Mouse (Mus musculus) heart, adult 11 months (tissue): Measurements from ENCODE around the gene Krtcap3.

Experiments
- DNase-seq: peaks from one replicate; pipeline ENCODE4 v3.0.0; 2022

Krtcap3 gene

DNA sequence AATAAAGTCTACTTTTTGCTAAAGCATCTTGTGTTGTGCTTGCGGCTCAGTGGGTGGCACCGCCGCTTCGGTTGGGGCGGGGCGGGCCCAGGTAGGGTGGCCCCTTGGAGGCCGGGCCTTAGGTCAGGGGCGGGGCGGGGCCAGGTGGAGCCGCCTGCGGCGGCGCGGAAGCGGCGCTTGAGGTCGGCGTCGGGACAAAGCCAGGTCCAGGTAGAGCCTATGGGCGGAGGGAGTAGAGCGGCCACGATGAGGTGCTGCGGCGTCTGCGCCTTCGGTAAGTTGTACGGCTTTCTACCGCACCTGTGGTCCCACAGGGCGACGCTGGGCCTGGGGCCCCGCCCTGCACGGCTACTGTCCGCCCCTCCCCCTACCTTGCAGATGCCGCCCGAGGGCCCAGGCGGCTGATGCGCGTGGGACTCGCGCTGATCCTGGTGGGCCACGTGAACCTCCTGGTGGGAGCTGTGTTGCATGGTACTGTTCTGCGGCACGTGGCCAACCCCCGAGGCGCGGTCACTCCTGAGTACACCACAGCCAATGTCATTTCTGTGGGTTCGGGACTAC lies at the start of gene Krtcap3:
Gene Krtcap3 (plus strand): TSS at position 151 of the 561 bp plus-strand sequence.
- DNase-seq = peak; percentile 94

DNA sequence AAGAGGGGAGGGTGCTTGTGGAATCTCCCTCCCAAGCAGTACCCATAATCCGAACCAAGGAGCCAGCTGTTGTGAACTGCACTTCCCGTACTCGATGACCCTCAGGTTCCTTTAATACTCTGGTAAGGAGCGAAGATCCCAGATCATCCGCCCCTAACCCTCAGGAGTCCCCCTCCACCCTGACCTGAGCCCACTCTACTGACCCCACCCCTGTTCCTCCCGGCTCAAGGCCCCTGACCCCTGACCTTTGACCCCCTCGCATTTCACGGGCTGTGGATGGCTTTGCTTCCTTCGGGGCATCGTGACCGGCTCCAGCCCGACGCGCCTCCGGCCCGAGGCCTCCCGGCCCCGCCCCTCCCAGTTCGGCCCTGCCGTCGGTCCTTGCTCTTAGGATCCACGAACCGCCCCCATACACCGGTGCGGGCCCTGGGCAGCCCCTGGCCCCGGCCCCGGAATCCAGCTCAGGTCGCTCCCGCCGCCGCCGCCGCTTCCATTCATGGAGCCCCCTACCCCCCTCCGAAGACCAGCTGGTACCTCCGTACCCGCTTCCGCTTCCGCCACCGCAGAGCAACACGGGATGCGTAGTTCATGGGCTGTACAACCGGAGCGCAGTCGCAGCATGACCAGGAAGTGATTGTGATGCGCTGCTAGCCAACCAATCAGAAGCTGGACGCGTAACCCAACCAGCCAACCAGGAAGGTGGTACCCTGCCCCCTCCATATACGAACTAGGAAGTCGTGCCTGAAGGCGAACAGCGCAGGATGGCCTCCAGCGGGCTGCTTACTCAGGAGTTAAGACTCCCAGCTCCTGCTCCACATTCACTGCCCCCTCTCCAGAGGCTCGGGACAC lies 49.5 kb upstream of the Krtcap3 start, which contains the start of gene Zfp513:
Gene Zfp513 (minus strand): TSS at position 562 of the 849 bp plus-strand sequence.
- peak; percentile 100 for DNase-seq

DNA sequence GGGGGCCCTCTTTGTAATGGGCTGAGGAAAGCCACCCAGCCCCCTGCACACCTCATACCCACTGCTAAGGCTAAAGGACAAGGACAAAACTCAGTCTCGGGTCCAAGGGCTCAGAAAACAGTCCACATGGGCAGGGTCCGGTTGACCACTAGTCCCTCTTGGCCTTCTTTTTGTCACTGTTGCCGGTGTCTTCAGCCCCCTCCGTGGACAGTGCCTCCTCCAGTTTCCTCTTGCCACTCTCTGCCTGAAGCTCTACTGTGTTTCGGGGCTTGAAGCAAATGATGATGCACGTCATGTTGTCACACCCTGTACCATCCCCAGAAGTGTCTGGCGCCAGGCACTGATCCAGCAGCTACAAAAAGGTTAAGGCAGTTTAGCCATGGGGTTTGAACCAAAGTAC lies 48.6 kb upstream of the Krtcap3 start:
- peak; percentile 92 for DNase-seq

DNA sequence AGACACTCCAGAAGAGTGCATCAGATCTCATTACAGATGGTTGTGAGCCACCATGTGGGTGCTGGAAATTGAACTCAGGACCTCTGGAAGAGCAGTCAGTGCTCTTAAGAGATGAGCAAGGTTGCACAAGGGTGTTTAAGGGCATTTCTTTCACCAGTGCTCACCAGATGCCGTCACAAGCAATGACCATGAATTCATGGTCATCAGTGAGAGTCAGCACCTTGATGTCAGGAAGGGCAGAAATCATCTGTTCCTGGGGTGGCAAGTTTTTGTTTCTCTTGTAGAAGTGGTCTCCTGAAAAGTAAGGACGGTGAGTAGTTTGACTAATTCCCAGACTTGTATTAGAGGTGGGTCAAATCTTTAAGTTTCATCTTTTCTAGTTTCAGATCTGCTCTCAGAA lies 47.6 kb upstream of the Krtcap3 start:
- peak; percentile 88 for DNase-seq

DNA sequence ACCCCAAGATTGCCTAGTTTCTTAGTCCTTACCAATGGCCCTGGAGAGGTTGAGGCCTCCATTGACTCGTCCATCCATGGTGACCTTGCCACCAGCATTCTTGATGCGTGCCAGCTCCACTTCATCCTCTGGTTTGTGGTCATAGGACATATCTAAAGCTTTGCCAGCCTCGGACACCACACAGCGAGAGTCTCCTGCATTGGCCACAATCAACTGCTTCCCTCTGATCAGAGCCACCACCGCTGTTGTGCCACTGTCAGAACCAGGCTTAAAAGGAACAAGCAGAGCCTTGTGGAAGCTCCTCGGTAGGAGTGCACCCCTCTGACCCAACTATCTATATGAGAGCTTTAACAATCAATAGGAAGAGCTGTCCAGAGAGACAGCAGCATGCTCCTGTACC lies 47.1 kb upstream of the Krtcap3 start:
- DNase-seq = peak; percentile 91

DNA sequence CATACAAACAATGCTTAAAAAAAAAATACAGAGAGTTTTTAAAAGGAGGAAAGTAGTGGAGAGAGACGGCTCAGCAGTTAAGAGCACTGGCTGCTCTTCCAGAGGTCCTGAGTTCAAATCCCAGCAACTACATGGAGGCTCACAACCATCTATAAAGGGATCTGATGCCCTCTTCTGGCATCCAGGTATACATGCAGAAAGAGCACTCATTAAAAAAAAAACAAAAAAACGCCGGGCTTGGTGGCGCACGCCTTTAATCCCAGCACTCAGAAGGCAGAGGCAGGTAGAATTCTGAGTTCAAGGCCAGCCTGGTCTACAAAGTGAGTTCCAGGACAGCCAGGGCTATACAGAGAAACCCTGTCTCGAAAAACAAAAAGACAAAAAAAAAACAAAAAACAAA lies 34.9 kb upstream of the Krtcap3 start:
- peak; percentile 46 for DNase-seq

DNA sequence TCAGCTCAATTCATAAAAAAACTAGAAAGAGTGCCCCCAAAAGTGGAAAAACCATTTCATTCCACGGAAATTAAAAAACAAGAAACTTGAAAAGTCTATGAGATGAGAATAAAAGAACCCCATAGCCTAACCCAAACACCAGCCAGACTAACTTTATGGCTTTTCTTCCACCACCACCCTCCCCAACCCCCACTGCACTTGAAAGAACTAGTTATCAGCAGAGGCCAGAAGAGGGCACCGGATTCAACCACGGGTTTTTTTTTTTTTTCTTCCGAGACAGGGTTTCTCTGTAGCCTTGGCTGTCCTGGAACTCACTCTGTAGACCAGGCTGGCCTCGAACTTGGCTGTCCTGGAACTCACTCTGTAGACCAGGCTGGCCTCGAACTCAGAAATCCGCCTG lies 33.2 kb upstream of the Krtcap3 start:
- DNase-seq = peak; percentile 87

DNA sequence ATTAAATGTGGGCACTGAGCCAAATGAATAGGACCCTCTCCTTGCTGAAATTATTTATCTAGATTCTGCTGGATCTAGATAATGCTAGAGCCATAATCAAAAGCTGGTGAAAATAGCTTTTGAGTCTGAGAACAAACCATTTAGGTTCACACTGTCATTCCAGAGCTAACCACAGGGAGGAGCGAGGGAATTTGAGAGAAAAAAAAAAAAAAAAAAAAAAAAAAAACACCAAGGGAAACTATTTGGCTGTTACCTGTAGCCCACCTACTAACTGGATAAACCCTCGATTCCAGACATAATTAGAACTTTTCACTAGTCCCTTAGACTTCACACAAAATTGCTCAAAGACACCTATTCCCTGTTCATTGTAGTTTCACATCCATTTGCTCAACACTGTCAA lies 32.4 kb upstream of the Krtcap3 start:
- no peak for DNase-seq

DNA sequence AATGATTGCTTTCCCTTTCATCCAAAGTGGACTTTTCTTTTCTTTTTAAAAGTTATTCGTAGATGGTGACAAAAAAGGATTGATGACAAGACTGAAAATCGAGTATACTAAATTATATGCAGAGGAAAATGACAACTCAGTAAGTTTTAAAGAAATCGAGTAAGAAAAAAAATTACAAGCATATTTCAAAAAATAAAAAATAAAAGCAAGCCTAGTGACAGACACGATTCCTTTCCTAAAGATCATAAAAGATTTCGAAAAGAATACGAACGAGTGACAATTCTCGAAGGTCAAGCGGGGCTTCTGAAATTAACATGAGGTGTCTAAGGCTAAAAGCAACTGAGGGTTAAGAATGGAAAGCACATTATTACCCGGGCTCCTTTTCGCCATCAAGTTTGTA lies 32.0 kb upstream of the Krtcap3 start:
- no peak for DNase-seq

DNA sequence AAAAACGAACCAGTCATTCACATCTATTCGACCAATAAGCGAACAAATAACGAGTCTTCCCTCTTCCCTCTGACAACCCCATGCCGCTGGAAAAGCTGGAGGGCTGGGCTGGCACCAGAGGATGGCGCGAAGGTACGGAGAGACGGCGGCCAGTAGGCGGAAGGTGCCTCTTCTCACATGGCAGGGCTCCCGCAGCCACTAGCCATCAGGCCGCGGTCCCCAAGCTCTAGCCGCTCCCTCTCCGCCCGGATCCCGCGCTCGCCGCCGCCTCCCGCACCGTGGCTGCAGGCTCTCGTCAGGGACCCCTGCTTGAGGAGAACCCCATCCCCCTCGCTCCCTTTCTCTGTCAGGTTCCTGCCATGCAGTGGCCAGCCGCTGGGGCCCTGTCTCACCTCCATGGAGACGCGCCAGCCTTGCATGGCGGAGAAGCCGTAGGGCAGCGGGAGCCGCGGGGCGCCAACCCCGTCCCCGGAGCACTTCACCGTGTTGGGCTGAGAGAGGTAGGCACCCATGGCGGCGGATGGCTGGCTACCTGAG lies 31.5 kb upstream of the Krtcap3 start:
- DNase-seq = no peak

DNA sequence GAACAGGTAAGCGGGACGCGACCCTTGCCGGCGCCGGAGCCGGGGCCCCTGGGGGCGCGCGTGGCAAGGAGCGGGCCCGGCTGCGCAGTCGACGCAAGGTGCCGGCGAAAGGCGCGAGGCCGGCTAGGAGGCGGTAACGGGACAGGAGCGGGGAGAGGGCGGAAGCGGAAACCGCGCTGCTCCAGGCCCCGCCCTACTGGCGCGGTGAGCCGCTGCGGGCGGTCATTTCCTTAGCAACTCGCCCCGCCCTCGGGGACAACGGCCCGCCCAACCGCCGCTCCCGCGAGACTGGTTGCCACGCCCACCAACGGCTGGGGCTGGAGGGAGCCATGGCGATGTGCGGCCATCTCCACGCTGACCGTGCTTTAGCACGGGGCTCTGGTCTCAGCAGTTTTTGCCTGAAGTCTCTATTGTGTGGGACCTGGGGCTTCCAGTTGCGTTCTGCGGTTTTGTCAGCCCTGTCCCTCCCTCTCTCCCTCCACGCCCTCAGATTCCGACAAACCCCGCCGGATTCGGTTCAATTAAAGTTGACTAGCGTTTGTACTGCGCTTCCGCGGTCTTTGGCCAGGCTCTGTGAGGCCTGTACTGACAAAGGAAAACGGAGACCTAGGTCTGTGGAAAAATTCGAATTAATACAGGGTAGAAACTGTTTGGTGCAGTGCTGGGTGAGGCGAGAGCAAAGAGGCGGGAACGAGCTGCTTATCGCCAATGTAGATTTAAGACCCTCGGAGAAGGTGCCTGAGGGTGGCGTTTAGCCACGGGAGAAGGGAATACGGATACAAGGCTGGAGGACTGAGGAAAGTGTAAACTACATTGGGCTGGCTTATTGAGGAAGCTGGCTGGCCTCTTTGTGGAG lies 30.8 kb upstream of the Krtcap3 start, which contains the start of gene Ppm1g:
Gene Ppm1g (minus strand): TSS at position 240 of the 856 bp plus-strand sequence.
- peak; percentile 100 for DNase-seq

DNA sequence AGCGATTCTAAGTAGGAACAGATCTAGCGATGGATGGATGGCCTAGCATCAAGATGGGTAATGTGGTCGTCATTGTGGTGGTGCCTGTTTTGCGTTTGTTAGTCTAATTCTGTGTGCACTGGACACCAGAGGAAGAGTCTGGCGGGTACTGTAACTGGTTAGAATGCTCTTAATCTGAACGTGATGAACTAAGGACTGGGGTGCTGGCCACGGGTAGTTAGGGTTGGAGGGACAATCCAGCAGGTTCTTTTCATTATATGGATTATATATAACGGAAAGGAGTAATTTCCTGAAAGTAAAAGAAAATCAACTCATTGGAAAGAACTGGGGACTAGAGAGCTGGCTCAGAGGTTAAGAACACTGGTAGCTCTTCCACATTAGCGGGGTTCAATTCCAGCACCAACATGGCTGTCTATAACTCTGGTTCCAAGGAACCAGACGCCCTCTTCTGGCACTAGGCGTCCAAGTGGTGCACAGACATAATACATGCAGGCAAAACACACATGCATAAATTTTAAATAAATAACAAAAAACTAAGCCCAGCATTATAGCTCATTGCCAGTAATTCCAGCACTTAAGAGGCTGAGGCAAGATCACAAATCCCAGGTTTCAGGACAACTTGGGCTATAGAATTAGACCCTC lies 30.1 kb upstream of the Krtcap3 start:
- DNase-seq = peak; percentile 88

DNA sequence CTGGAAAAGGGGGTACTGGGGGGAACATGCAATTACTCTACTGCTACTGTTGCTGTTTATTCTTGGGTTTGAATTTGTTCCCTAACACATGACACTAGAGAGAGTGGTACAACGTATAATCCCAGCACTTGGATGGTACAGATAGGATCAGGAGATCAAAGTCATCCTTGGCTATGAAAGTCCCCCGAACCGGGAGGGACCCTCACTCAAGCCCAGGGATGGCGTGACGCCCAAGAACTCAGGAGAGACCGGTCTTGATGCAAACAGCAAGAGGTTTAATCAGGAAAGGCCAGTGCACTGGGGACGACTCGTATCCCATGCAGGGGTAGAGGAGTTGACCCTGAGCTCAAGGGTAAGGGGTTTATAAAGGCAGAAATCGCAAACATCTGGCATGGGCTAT lies 28.8 kb upstream of the Krtcap3 start:
- DNase-seq = peak; percentile 83

DNA sequence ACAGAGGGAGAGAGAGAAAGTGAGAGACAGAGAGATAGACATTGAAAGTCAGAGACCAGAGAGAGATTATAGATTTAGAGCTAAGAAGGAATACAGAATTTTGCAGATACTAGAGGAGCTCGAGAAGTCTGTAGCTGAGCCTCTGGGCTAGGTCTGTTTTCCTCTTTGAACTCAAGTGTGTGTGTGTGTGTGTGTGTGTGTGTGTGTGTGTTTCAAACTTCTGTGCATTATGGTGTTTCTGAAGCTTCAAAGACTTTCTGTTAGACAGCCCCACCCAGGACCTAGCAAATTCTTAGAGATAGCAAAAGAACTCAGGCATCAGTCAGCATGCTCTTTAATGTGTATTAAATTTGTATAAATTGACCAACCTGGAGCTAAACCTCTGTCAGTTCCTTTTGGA lies 24.9 kb upstream of the Krtcap3 start:
- DNase-seq = no peak

DNA sequence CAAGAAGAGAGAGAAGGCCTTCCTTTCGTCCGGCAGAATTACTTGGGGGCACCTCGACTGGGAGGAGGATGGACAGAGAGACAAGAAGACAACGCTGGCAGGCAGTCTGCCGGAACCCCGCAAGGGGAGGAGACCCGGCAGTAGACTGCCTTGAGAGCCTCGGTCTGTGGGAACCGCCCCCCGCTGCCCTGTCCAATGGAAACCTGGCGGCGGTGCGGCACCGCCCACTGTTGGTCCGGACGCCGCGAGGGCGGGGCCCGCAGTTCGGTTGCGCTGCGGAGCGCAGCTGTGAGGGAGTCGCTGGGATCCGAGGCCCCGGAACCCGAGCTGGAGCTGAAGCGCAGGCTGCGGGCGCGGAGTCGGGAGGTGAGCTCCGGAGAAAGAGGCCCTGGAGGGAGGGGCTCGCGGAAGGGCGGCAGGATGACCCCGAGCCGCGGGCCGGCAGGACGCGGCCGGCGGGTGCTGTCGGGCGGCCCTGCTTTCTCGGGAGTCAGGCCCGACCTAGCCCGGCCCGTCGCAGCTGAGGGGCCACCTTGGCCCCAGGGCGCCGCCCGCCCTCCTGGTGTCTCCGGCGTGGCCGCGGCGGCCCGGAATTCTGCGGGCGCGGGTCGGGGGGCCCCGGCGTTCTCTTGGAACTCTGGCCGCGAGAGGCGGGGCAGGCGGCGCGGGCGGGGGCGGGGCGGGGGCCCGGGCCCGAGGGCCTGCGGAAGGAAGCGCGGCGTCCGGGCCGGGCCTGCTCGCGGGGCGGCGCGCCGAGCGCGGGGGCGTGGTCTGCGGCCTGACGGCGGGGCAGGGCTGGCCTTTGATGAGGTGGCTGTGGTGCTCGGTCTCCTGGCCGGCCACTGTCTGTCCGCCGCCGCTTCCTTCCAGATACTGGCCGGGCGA lies 10.6 kb upstream of the Krtcap3 start, which contains the start of the genes Nrbp1 and Gm9970:
Gene Nrbp1 (plus strand): TSS at position 228 of the 885 bp plus-strand sequence.
Gene Gm9970 (minus strand): TSS at position 596 of the 885 bp plus-strand sequence.
- DNase-seq = peak; percentile 100

DNA sequence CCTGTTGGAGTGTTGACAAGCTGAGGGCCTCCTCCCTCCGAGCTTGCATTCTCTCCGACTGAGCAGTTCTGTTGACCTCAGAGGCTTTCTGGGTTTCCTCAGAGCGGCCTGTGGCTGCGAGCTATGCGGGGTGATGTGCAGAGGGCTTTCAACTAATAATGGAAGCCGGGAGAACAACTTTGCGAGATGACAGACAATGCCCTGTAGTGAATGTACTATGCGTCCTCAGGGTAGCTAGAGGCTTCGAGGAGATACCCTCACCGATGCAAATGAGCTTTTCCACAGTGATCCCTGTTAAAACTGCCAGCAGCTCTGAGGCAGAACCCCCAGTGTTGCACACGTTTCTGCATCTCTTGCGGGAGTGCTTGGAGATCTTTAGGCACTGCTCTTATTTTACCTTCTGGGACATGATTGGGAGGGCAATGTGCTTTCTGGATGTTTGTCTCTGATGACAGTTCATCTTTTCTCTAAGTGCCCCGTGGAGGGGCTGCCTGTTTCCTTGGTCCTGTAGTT lies 9.9 kb upstream of the Krtcap3 start:
- no peak for DNase-seq

DNA sequence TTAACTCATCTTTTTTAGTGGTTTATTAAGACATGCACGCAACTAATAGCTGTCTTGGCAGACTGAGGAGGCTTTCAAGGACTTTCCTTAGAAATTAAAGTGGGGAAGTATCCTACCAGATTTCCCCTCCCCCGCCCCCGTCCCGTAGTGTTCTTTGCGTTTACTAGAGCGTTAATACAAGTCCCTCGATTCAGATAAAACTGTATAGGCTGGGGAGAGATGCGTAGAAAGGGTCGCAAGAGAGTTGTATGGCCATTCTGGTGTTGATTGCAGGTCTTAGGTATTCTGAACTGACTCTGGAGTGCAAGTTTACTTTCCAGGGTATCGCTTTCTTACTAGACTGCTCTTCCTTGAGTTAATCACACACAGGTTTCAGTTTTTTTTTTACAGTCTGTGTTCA lies 9.3 kb upstream of the Krtcap3 start:
- peak; percentile 64 for DNase-seq

DNA sequence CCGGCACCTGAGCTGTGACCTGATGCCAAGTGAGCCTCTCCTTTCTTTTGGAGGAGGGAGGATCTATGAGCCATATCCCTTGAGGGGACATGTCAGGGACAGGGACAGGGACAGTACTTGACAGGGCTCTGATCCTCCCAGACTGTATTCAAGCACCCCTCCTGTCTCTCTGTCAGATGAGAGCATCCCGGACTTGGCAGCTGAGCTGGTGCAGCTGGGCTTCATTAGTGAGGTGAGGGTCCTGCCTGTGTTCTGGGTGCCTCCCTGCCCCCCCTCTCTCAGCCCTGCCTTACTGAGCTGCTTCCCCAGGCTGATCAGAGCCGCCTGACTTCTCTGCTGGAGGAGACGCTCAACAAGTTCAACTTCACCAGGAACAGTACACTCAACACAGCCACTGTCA lies 775 bp upstream of the Krtcap3 start:
- no peak for DNase-seq

DNA sequence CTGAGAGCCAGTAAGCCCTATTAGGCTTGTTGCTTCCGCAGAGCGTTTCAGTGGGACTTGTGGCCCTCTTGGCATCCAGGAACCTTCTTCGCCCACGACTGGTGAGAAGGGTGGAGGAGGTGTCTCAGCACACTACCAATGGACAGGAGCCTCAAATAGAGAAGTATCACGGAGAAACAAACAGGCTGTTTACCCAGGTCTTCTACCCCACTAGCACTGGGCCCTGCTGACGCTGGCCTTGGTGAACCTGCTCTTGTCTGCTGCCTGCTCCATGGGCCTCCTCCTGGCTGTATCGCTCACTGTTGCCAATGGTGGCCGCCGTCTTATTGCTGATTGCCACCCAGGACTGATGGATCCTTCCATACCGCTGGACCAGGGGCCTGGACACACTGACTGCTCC lies 660 bp downstream of the Krtcap3 start:
- DNase-seq = peak; percentile 85

DNA sequence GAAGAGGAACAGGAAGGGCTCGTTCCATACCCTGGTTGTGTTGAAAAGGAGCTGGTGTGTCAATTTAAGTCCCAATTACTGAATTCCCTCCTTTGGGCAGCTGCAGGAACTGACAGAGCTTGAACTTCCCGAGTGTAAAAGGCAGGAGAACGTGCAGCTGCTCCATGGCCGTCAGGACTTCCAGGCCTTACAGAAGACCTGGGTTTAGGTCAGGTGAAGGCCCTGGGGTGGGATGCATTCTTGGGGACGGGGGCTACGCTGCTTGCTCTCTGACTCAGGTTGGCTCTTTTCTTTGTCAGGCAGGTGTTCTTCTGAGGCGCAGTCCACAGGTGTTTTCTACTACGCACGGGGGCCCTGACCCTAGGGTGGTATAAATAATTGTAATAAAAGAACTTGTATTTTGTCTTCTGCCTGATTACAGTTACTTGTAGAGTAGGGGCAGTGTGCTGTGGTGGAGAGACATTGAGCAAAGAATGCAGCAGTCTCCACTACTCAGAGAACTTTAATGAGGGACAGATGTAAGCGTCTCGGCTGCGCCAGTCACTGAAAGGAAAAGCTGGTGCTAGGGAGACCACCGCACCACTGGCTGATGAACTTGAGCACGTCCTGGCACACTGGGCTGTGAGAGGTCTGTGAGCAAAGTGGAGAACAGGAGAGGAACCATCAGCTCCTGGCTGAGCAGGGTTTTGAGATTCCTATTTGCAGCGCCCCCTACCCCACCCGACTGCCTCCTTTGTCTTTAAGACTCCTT lies 1.5 kb downstream of the Krtcap3 start:
- DNase-seq = peak; percentile 90
